Mouse (Mus musculus): Measurements from ENCODE around the gene Cdyl. TPM values are rescaled to one million over a fixed set of nuclear protein-coding genes. Genes with fewer than 3 reads are reported as not detected.

The Cdyl gene
- polyA plus RNA-seq (2012; fragmentation: generic; extraction: Trizol) = 10.9 TPM

- Histone ChIP-seq H3K36me3 (ENCODE audit: control insufficient read depth, insufficient read depth) (no peaks in the 10 kb centered on the region), H3K4me2 (ENCODE audit: low read depth) (no peak within 1 kb of the TSS), H3K4me3 (no peak within 1 kb of the TSS), H3K79me2 (ENCODE audit: control insufficient read depth, insufficient read depth) (no peaks in the 10 kb centered on the region), H3ac (ENCODE audit: control insufficient read depth, insufficient read length) (no peak within 1 kb of the TSS), H3K27me3 (ENCODE audit: control insufficient read depth, insufficient read depth, insufficient read length) (no peaks in the 10 kb centered on the region)
- TF ChIP-seq POLR2AphosphoS2 (IDR thresholded peaks at IDR 0.05; ENCODE audit: insufficient read length, low read depth) (no peak), CEBPB (IDR thresholded peaks at IDR 0.05; ENCODE audit: insufficient read depth, poor library complexity, severe bottlenecking) (no peak), TCF12 (IDR thresholded peaks at IDR 0.05; ENCODE audit: insufficient read depth, poor library complexity, severe bottlenecking) (no peak), TCF3 (IDR thresholded peaks at IDR 0.05; ENCODE audit: insufficient read length, low read depth) (no peak), MYOD1 (IDR thresholded peaks at IDR 0.05; ENCODE audit: control insufficient read depth in 1 of 3, insufficient read length in 2 of 3, low read depth in 2 of 3) (no peak), POLR2A (IDR thresholded peaks at IDR 0.05; ENCODE audit: insufficient read length, low read depth) (no peak), REST (IDR thresholded peaks at IDR 0.05; ENCODE audit: insufficient read depth, insufficient read length) (no peak), E2F4 (IDR thresholded peaks at IDR 0.05; ENCODE audit: insufficient read depth) (no peak), SRF (IDR thresholded peaks at IDR 0.05; ENCODE audit: control insufficient read depth, insufficient read length, low read depth) (no peak), USF1 (IDR thresholded peaks at IDR 0.05; ENCODE audit: low read depth) (no peak), MAX (IDR thresholded peaks at IDR 0.05; ENCODE audit: low read depth) (no peak), MYOG (IDR thresholded peaks at IDR 0.05; ENCODE audit: control insufficient read depth in 1 of 3, insufficient read depth in 1 of 3, insufficient read length in 2 of 3, low read depth in 2 of 3) (no peak)
Observed at GRCm38 (mm10) chr13:35659406-35659985, at the start of gene Cdyl. Cdyl (plus strand) TSS chr13:35659833.

GRCm38 (mm10) chr13:35610718-35611117 lies 48.9 kb upstream of the Cdyl start:
- Histone ChIP-seq H3ac (ENCODE audit: control insufficient read depth, insufficient read length) (no peak overlapping the region), H3K4me2 (ENCODE audit: low read depth) (no peak overlapping the region), H3K79me2 (ENCODE audit: control insufficient read depth, insufficient read depth) (no peaks in the 10 kb centered on the region)

GRCm38 (mm10) chr13:35612506-35612905 lies 47.1 kb upstream of the Cdyl start:
- Histone ChIP-seq H3ac (ENCODE audit: control insufficient read depth, insufficient read length) (no peak overlapping the region), H3K4me3 (no peak overlapping the region), H3K36me3 (ENCODE audit: control insufficient read depth, insufficient read depth) (no peaks in the 10 kb centered on the region), H3K27me3 (ENCODE audit: control insufficient read depth, insufficient read depth, insufficient read length) (no peaks in the 10 kb centered on the region), H3K79me2 (ENCODE audit: control insufficient read depth, insufficient read depth) (no peaks in the 10 kb centered on the region), H3K4me2 (ENCODE audit: low read depth) (no peak overlapping the region)
- TF ChIP-seq REST (IDR thresholded peaks at IDR 0.05; ENCODE audit: insufficient read depth, insufficient read length) = no peak
- no peak for TF ChIP-seq SRF (IDR thresholded peaks at IDR 0.05; ENCODE audit: control insufficient read depth, insufficient read length, low read depth)
- no peak for TF ChIP-seq TCF3 (IDR thresholded peaks at IDR 0.05; ENCODE audit: insufficient read length, low read depth)
- no peak for TF ChIP-seq USF1 (IDR thresholded peaks at IDR 0.05; ENCODE audit: low read depth)
- no peak for TF ChIP-seq TCF12 (IDR thresholded peaks at IDR 0.05; ENCODE audit: insufficient read depth, poor library complexity, severe bottlenecking)
- no peak for TF ChIP-seq MAX (IDR thresholded peaks at IDR 0.05; ENCODE audit: low read depth)
- no peak for TF ChIP-seq POLR2A (IDR thresholded peaks at IDR 0.05; ENCODE audit: insufficient read length, low read depth)
- no peak for TF ChIP-seq POLR2AphosphoS2 (IDR thresholded peaks at IDR 0.05; ENCODE audit: insufficient read length, low read depth)

More at GRCm38 (mm10) chr13:35610718-35611117, 48.9 kb upstream of the Cdyl start:
- H3K27me3 ChIP-seq (ENCODE audit: control insufficient read depth, insufficient read depth, insufficient read length) = no peaks in the 10 kb centered on the region
- no peaks in the 10 kb centered on the region for H3K36me3 ChIP-seq (ENCODE audit: control insufficient read depth, insufficient read depth)
- H3K4me3 ChIP-seq = no peak overlapping the region
- TF ChIP-seq SRF (IDR thresholded peaks at IDR 0.05; ENCODE audit: control insufficient read depth, insufficient read length, low read depth) (no peak), MYOD1 (IDR thresholded peaks at IDR 0.05; ENCODE audit: control insufficient read depth in 1 of 3, insufficient read length in 2 of 3, low read depth in 2 of 3) (no peak), TCF3 (IDR thresholded peaks at IDR 0.05; ENCODE audit: insufficient read length, low read depth) (no peak), POLR2AphosphoS2 (IDR thresholded peaks at IDR 0.05; ENCODE audit: insufficient read length, low read depth) (no peak), E2F4 (IDR thresholded peaks at IDR 0.05; ENCODE audit: insufficient read depth) (no peak), POLR2A (IDR thresholded peaks at IDR 0.05; ENCODE audit: insufficient read length, low read depth) (no peak), MAX (IDR thresholded peaks at IDR 0.05; ENCODE audit: low read depth) (no peak), MYOG (IDR thresholded peaks at IDR 0.05; ENCODE audit: control insufficient read depth in 1 of 3, insufficient read depth in 1 of 3, insufficient read length in 2 of 3, low read depth in 2 of 3) (no peak), REST (IDR thresholded peaks at IDR 0.05; ENCODE audit: insufficient read depth, insufficient read length) (no peak), USF1 (IDR thresholded peaks at IDR 0.05; ENCODE audit: low read depth) (no peak), TCF12 (IDR thresholded peaks at IDR 0.05; ENCODE audit: insufficient read depth, poor library complexity, severe bottlenecking) (no peak), CEBPB (IDR thresholded peaks at IDR 0.05; ENCODE audit: insufficient read depth, poor library complexity, severe bottlenecking) (no peak)

GRCm38 (mm10) chr13:35614832-35615479 lies 44.7 kb upstream of the Cdyl start:
- Histone ChIP-seq H3K4me3 (no peak overlapping the region), H3K4me2 (ENCODE audit: low read depth) (no peak overlapping the region), H3ac (ENCODE audit: control insufficient read depth, insufficient read length) (no peak overlapping the region), H3K79me2 (ENCODE audit: control insufficient read depth, insufficient read depth) (no peaks in the 10 kb centered on the region), H3K36me3 (ENCODE audit: control insufficient read depth, insufficient read depth) (no peaks in the 10 kb centered on the region), H3K27me3 (ENCODE audit: control insufficient read depth, insufficient read depth, insufficient read length) (no peaks in the 10 kb centered on the region)
- TF ChIP-seq MYOD1 (IDR thresholded peaks at IDR 0.05; ENCODE audit: control insufficient read depth in 1 of 3, insufficient read length in 2 of 3, low read depth in 2 of 3) (no peak), POLR2A (IDR thresholded peaks at IDR 0.05; ENCODE audit: insufficient read length, low read depth) (no peak), USF1 (IDR thresholded peaks at IDR 0.05; ENCODE audit: low read depth) (no peak), POLR2AphosphoS2 (IDR thresholded peaks at IDR 0.05; ENCODE audit: insufficient read length, low read depth) (no peak), CEBPB (IDR thresholded peaks at IDR 0.05; ENCODE audit: insufficient read depth, poor library complexity, severe bottlenecking) (no peak), TCF3 (IDR thresholded peaks at IDR 0.05; ENCODE audit: insufficient read length, low read depth) (no peak), MYOG (IDR thresholded peaks at IDR 0.05; ENCODE audit: control insufficient read depth in 1 of 3, insufficient read depth in 1 of 3, insufficient read length in 2 of 3, low read depth in 2 of 3) (no peak), E2F4 (IDR thresholded peaks at IDR 0.05; ENCODE audit: insufficient read depth) (no peak), SRF (IDR thresholded peaks at IDR 0.05; ENCODE audit: control insufficient read depth, insufficient read length, low read depth) (no peak), REST (IDR thresholded peaks at IDR 0.05; ENCODE audit: insufficient read depth, insufficient read length) (no peak), MAX (IDR thresholded peaks at IDR 0.05; ENCODE audit: low read depth) (no peak), TCF12 (IDR thresholded peaks at IDR 0.05; ENCODE audit: insufficient read depth, poor library complexity, severe bottlenecking) (no peak)
